Mouse (Mus musculus) cerebellum, adult 9-10 months (tissue): ENCODE measurements around the gene Gm6164.
"Not testable (repeated sequence)": the region's sequence is repeated elsewhere in the genome, so short reads cannot be mapped to it uniquely, and the experiment has no call there.

Source experiments
- DNase-seq: peaks from one replicate; pipeline ENCODE4 v3.0.0; 2022

Gm6164 gene

DNA sequence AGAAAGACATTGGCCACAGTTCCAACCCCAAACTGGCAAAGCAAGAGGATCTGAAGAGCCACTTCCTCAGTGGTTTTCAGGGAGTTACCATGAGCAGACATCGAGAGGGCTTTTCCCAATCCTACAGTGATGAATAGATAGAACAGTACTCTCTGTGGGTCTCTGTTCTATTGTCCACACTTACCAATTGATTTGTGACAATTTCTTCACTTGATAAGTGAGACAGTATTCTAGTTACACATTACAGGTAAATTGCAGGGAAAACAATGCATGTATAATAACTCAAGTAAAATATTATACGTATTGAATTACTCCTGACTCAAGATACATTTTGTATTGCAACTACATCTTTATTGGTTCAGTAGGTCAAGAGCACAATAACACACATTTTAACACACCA, at the start of gene Gm6164:
Gene Gm6164 (minus strand): TSS at position 101 of the 400 bp plus-strand sequence.
- DNase-seq: not testable (repeated sequence)

DNA sequence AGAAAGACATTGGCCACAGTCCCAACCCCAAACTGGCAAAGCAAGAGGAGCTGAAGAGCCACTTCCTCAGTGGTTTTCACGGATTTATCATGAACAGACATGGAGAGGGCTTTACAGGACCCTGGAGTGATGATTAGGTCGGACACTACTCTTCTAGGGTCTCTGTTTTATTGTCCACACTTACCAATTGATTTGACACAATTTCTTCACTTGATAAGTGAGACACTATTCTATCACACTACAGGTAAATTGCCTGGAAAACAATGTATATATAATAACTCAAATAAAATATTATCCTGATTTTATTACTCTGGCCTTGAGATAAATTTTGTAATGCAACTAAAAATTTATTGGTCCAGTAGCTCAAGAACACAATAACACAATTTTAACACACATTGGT, 28.3 kb upstream of the Gm6164 start, which contains the start of gene Gm4498:
Gene Gm4498 (minus strand): TSS at position 101 of the 400 bp plus-strand sequence.
- not testable (repeated sequence) for DNase-seq

DNA sequence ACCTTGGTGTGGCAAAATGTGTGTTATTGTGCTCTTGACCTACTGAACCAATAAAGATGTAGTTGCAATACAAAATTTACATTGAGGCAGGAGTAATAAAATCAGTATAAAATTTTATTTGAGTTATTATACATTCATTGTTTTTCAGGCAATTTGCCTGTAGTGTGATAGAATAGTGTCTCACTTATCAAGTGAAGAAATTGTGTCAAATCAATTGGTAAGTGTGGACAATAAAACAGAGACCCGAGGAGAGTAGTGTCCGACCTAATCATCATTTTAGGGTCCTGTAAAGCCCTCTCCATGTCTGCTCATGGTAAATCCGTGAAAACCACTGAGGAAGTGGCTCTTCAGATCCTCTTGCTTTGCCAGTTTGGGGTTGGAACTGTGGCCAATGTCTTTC, 12.0 kb downstream of the Gm6164 start, which contains the start of gene Vmn1r95:
Gene Vmn1r95 (plus strand): TSS at position 301 of the 400 bp plus-strand sequence.
- DNase-seq: not testable (repeated sequence)

DNA sequence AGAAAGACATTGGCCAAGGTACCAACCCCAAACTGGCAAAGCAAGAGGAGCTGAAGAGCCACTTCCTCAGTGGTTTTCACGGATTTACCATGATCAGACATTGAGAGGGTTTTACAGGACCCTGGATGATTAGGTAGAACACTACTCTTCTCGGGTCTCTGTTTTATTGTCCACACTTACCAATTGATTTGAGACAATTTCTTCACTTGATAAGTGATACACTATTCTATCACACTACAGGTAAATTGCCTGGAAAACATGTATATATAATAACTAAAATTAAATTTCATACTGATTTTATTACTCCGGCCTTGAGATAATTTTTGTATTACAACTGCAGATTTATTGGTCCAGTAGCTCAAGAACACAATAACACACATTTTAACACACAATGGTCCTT, 37.1 kb downstream of the Gm6164 start, which contains the start of gene Vmn1r94:
Gene Vmn1r94 (minus strand): TSS at position 101 of the 400 bp plus-strand sequence.
- DNase-seq: not testable (repeated sequence)
